ENCODE assay signal across 9 mouse cellular contexts in genomic region chr7:127091114-127091896, GRCm38 (mm10). TPM values are rescaled to one million over a fixed set of nuclear protein-coding genes. Genes with fewer than 3 reads are reported as not detected.
DNase-seq lines count a peak whose midpoint lies in the region; ATAC-seq lines count a peak whose summit lies in the region.
"Had no signal": no experiment of that assay in that cellular context is flagged by ENCODE, and none has a peak within 500 bp of the region (broad histone marks: within the 10 kb centered on the region; RNA-seq: fewer than 3 reads in every experiment).

TSS of gene AI467606 (plus strand) at chr7:127091359.

- WGBS in liver, embryonic 12.5 days (ENCODE audit: insufficient replicate concordance): 20% methylated on average over 16 of the region's 16 CpGs

- H3K27ac ChIP-seq in liver, embryonic 12.5 days: peak within 1 kb of the TSS; percentile 86
- H3K27ac ChIP-seq: midbrain, embryonic 12.5 days had no signal

- H3K4me1 ChIP-seq in liver, embryonic 12.5 days: peaks cover 70% of the 10 kb centered on the region

- peak; percentile 50 to 54 for DNase-seq in right cerebral cortex, postnatal 10 days (ENCODE audit: low spot score in 2 of 2)
- DNase-seq in right cerebral cortex, postnatal 25 days: no peak
- peak; percentile 29 for DNase-seq in ovary, postnatal 14 days (ENCODE audit: low spot score)
- no peak for DNase-seq in testis, postnatal 14 days (ENCODE audit: low spot score)
- DNase-seq in cerebellum, postnatal 4 days (ENCODE audit: low spot score in 2 of 2): no peak

- peak; percentile 90 for ATAC-seq in common myeloid progenitor, adult 5-6 weeks (replicated peaks; ENCODE audit: low read depth, poor library complexity, severe bottlenecking)
- ATAC-seq in hematopoietic stem cell, adult 5-6 weeks (replicated peaks in 1 of 2; ENCODE audit: insufficient read depth in 1 of 2, low FRiP score in 2 of 2, low TSS enrichment in 1 of 2, low read depth in 1 of 2, poor library complexity in 2 of 2, severe bottlenecking in 2 of 2): peak; percentile 93 to 95
- peak; percentile 88 for ATAC-seq in liver, embryonic 12.5 days

- H3K36me3 ChIP-seq in liver, embryonic 12.5 days: peaks cover 16% of the 10 kb centered on the region
- H3K36me3 ChIP-seq: midbrain, embryonic 12.5 days had no signal

- H3K9ac ChIP-seq in liver, embryonic 12.5 days: peak within 1 kb of the TSS; percentile 78
- H3K9ac ChIP-seq: midbrain, embryonic 12.5 days had no signal

- H3K27me3 ChIP-seq in liver, embryonic 12.5 days (replicated peaks): no peaks in the 10 kb centered on the region
- H3K27me3 ChIP-seq: midbrain, embryonic 12.5 days had no signal

- peak within 1 kb of the TSS; percentile 63 for H3K4me3 ChIP-seq in liver, embryonic 12.5 days
- H3K4me3 ChIP-seq: midbrain, embryonic 12.5 days had no signal

- H3K4me2 ChIP-seq in liver, embryonic 12.5 days: peak within 1 kb of the TSS; percentile 86
- H3K4me2 ChIP-seq: midbrain, embryonic 12.5 days had no signal

- H3K9me3 ChIP-seq in liver, embryonic 12.5 days (replicated peaks): no peaks in the 10 kb centered on the region
- H3K9me3 ChIP-seq: midbrain, embryonic 12.5 days had no signal

RNA-seq across cellular contexts. Expression of gene AI467606, which starts in this region (rescaled TPM):
- total RNA-seq in common myeloid progenitor, adult 5-6 weeks (2017): 17.2 and 24.1 TPM in 2 replicates
- total RNA-seq in hematopoietic stem cell, adult 5-6 weeks (2017): 30.3 and 42.1 TPM in 2 replicates
- 8.3 and 8.5 TPM in 2 replicates for polyA plus RNA-seq in liver, embryonic 12.5 days (2016; fragmentation: Nextera tagmentation; extraction: Ambion mirVana)

Comparison
In these comparisons a context has a peak if more than half of its experiments do, and no peak if none do; other contexts are left out.
1. DNase-seq: peak in right cerebral cortex, postnatal 10 days (2 of 2) and ovary, postnatal 14 days (single experiment); none in right cerebral cortex, postnatal 25 days (single experiment), testis, postnatal 14 days (single experiment) and cerebellum, postnatal 4 days (0 of 2).
2. Peak in every context shown above with its lines, with median percentiles within 50 percentile points of each other: ATAC-seq.